Mouse (Mus musculus) cerebellum, adult 9-11 months (tissue): Measurements from ENCODE around the gene Phc3.
A peak's percentile ranks its signal among the peaks of the same experiment; 100 is the strongest.

Experiments used
- DNase-seq: peaks from one replicate; pipeline ENCODE4 v3.0.0; 2022

Phc3 gene

DNA sequence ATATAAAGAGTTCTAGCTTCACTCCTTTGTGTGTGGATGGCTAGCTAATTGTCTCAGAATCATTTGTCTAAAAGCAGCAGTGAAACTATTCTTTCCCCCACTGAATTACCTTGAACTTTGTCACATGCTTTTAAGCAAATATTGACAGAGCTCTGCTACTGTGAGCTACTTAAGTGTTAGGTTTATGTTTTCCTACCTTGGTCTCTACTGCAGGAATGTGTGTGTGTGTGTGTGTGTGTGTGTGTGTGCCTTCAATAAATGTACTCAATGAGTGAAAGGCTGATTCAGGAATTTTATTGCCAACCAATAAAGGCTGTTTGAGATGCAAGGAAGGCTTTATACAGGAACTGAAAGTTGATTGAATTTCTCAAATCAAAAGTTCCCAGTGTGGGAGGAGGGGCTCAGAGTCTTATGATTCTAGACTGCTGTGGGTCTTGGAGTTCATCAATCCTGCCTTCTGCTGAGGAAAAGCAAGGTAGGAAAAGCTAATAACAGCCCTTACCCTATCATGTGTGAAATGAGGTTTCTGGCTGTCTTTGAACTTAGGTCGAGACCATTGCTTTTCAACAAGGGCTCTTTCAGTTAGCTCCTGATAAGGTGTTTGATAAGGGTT, 7.9 kb upstream of the Phc3 start:
- DNase-seq = no peak

DNA sequence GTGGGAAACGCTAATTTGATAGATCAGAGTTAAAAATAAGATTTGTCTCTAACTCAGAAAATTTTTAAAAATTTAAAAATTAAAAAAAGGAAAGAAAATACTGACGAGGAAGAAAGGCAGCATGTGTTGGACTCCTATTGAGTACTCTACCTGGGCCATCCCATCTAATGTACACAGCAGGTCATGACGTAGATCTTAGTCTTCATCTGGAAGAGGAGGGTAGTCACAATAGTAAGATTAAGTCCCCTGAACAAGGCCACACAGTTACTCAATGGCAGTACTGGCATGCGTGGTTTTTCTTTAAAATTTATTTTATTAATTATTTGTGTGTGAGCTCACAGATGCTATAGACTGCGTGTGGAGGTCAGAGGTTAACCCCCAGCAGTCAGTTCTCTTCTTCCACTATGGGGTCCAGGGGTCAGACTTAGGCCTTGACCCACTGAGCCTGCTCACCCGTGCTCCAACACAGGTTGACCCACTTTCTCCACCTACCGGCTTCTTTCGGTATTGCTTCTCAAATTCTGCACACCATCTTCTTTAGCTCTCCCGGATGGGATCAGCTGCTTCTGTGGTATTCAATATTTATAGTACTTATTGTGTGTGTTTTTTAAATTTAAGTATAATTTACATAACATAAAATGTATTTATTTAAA, 6.0 kb upstream of the Phc3 start:
- peak; percentile 61 for DNase-seq

DNA sequence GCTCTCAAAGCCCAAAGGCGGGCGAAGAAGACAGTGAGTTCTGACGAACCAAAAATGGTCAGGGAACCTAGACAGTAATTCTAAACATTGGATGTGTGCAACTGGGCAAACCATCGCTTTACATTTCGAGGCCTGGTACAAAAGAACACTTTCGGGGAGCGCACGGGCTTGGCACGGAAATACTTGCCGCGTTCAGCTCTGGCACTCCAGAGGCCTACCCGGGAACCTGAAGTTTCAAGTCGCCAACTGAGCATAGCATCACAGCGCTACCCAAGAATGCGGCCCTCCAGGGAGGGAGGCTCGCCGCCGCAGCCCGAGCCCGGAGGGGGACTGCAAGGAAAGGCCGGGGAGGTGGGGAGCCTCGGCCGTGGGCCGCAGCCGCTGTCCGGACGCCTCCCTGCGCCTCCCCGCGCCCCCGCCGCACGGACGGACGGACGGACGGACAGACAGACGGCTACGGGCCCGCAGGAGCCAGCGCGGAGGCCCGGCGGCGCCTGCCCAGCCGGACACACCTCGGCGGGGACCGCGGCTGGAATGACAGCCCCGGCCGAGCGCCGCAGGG, 603 bp downstream of the Phc3 start:
- peak; percentile 51 for DNase-seq

DNA sequence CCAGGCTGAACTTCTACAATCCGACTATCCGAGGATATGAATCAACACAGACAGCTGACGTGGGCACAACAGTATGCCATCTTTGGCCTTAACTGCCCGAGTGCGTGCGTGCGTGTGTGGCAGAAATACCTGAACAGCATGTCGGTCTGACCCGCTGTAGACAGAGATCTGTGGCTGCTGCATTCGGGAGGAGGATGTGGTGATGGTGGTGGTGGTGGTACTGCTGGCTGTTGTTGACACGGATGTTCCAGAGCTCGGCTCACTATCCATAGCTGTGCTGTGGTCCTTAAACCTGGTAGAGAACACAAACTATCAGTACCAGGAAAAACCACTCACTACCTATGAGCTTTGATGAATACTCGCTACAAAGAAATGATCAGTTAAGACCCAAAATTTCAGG, 3.6 kb downstream of the Phc3 start:
- DNase-seq = no peak

DNA sequence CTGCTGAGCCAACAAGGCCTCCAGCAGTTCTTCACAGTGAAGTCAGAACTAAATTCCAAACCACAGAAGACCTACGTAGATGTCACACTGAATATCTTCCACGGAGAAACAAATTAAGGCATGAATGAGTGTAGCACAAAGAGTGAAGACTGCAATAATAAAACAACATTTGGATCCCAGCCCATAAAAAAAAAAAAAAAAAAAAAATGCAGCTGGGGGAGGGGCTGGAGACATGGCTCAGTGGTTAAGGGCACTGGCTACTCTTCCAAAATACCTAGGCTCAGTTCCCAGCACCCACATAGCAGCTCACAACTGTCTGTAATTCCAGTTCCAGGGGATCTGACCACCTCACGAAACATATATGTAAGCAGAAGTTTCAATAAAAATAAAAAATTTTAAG, 5.0 kb downstream of the Phc3 start:
- DNase-seq = no peak

DNA sequence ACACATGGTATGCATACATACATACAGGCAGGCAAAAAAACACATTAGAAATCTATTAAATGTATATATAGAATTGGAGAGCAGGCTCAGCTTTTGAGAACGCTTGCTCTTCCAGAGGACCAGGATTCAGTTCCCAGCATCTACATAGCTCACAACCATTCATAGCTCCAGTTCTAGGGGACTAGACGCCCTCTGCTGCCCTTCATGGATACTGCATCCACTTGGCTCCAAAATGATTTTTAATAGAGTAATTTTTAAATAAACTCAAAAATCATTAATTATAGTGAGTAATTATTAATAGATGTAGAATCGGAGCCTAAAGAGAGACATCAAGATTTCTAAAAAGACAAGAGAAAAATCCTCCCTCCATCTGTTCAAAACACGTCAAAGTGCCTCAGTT, 6.1 kb downstream of the Phc3 start:
- no peak for DNase-seq

DNA sequence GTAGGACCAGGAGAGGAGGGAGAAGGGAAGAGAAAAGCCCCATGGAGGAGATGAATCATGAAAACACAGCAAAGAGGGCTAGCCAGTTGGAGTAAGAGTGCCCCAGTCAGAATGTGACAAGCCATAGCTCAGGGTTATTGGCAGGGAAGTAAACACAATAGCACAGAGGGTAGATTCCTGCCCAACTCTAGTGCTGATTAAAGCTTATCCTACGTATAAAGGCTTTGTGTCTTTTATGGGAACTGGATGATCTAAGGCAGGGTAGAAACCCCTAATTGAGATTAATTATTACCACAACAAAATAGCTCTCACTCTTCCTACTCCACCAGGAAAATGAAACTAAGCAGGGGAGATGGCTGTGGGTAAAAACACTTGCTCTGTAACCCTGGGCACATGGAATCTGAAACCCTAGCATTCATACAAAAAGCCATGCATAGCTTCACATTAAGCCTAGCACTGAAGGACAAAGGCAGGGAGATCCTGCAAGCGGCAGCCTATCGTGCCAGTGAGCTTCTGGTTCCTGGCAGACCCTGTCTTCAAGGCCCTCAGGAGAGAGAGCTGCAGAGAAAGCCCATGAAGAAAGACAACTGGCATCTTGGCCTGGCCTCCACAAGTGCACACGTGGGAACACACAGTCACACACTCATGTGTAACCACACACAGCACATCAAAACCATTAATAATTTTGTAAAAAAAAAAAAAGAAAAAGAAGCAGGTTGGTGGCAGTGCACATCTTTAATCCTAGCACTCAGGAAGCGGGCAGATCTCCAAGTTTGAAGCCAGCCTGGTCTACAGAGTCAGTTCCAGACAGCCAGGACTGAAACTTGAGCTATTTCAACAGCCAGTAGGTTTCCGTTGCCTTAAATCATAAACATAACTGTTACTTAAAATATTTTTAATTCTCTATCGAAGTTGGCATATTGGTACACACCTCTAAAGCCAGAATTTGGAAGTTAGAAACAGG, 9.1 kb downstream of the Phc3 start:
- DNase-seq = no peak

DNA sequence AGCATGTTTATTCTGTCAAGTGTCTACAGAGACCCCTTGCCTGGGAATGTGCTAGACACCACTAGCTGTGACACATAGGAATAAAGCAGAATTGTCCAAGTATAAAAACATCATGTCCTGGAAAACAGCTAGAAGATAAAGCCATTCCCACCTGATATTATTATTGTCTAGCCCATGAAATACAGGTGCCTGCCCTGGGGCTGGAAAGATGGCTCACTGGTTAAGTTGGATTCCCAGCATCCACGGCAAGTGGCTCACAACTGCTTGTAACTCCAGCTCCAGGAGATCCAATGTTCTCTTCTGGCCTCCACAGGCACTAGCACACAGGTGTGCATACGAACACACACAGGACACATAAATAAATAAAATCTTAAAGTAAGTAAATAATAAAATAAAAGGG, 10.5 kb downstream of the Phc3 start:
- no peak for DNase-seq

DNA sequence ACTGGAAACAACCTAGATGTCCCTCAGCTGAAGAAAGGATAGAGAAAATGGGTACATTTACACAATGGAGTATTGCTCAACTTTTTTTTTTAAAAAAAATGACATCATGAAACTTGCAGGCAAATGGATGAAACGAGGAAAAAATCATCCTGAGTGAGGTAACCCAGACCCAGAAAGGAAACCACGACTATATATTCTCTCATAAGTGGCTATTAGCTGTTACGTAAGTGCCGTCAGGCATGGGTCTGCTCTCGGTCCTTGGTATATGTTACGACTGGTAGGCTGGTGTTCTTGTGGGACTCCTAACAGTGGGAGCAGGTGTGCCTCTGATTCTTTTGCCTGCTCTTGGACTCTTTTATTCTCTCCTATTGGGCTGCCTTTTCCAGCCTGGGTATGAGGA, 12.9 kb downstream of the Phc3 start:
- no peak for DNase-seq

DNA sequence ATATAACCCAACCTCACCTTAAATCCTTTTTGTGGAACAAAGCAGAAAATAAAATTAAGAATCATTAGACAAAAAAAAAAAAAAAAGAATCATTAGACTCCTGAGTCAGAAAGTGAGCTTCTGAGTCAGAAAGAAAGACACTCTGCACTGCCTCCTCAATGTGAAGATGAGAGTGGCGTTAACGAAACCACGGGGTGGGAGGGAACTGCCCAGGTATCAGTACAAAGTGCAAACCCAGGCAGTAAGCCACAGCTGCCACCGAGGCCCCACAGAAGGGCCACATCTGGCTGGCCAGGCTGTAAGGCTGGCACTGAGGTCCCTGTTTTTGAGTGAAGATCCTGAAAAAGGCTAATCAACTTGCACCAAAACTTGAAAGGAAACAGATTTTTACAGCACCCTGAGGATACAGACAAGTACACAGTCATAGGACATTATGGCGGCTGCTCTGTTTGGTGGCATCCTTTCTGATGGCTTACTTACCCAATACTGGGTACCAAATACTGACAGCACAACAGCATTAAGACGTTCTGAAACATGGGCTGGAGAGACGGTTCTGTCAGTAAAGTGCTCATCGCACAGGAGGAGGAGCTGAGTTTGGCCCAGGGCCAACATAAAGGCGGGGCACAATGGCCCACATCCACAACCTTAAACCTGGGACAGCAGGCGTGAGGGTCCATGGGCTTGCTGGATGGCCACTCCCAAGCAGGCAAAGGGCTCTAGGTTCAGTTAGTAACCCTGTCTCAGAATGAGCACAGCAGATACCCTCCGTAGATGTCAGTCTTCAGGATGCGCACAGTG, 16.7 kb downstream of the Phc3 start:
- no peak for DNase-seq

DNA sequence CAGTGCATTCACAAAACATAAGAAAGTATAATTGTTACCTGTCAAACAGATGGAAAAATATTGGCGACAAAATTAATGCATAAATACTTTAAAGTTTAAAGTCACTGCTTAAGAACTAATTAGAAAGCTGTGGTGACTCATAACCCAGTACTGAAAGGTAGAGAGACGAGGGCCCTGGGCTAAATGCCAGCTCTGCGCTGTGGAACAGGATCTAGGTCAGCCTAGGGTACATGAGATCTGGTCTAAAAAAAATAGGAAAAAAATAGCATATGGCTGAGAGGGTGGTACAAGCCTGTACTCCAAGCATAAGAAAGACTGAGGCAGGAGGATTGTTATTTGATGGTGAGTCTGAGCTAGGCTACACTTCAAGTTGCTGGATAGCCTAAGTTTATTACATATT, 17.6 kb downstream of the Phc3 start:
- DNase-seq = peak; percentile 70

DNA sequence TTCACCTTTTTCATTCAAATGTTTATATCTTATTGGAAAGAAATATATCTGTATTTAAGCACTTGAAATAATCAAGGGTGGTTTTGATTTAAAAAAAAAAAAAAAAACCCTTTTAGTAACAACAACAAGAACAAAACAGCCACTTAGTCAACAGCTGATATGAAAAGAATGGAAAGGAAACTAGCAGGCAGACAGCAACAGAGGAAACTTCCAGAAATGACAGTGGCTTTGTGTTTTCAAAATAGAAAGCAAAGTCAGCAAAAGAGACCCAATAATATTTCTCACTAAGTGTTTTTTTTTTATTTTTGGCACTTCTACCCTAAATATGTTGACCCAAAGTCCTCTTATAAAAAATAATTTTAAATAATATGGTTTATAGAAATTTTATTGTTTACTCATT, 34.8 kb downstream of the Phc3 start:
- DNase-seq = no peak

DNA sequence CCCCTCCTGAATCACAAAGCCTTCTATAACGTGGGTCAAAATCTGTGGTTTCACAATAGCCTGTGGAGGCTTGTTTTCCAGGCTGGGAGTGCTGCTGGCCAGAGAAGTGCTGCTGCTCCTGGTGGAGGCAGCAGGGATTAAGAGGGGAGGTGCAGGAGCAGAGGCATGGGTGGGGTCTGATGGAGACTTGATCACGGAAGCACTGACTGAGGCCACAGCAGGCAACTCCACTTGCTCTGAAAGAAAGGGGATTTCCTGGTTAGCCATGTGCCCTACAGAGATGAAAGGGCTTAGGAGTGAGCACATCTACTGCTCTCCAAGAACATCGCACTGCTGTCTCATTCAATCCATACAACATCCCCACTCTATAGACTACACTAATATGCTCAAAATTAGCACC, 39.4 kb downstream of the Phc3 start:
- DNase-seq = no peak

DNA sequence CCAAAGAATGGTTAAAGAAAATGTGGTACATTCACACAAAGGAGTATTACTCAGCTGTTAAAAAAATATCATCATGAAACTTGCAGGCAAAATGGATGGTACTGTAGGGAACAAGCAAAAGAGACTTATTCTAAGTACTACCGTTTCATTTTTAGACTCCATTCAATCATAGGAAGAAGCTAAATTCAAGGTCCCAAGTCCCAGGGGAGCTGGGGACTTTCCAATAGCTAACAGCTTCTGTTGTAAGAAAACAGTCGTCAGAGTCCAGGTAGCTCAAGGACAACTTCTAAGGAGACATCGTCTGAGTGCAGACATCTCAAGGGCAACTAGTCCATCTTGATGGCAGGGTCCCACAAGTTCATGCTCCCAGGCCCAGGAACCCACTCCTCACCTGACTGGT, 41.6 kb downstream of the Phc3 start:
- DNase-seq = no peak

DNA sequence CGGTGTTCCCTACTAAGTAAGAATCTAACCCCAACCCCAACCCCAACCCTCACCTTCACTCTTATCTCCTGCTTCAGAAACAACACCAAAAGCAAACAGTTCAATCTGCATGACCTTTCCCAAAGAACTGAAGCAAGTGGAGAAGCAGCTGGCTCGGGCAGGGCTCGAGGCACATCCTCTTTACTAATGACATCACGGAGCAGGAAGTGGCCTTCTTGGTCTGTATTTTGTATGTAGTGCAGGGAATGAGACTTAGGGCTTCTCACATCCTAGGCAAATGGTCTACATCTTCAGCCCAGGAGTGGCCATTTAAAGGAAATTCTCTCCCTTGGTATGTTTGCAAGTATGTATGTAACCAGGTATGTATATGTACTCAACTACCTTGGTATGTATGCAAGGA, 52.1 kb downstream of the Phc3 start:
- no peak for DNase-seq

DNA sequence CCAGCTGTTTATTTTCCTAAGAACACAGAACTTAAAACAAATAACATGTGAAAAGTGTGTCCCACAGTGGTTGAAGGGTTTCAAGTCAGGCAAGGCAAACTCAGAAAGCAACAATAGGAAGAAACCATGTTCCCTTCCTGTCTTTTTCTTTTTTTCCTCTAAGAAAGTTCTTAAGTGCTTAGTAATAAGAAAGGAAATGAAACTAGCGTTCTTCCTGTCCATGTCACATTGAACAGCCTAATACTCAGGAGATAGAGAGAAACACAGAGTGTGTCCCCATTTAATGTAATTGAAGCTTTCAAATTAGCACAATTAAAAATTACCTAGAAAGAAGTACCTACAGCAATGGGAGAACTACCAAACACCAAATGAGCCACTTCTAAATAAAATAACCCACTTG, 64.6 kb downstream of the Phc3 start:
- DNase-seq = no peak

DNA sequence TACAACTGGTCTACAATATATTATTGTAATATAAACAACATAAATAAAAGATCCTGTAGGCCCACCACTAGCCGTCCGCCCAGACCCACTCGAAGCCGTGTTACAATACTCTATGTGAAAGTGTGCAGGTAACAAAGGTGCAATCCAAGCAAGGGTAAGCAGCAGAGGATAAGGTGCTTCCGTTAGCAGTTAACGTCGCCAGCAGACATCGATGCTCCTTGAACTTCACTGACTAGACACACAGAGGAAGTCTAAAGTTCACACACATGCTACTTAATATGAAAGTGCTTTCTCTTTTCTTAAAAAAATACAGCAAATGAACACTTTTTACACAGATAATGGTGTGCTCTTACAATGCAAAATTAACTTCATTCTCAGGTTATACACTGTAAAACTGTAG, 69.8 kb downstream of the Phc3 start:
- DNase-seq = no peak

DNA sequence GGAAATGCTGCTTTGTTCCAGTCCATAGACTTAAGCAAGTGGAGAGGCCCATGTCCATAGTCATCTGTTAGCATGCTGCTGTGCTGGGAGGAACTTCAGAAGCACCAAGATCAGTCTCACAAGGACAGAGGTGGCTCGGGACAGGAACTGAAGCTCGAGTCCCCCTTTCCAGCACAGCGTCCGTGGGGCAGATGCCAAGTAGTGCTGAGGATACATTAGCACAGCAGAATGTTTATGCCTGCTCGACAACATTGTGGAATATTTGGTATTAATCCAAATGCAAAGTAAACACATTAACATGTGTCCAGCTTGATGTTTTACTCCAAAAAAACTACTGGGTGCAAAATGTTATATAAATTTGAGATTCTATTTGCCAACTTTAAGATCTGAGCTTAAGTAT, 72.5 kb downstream of the Phc3 start:
- no peak for DNase-seq

DNA sequence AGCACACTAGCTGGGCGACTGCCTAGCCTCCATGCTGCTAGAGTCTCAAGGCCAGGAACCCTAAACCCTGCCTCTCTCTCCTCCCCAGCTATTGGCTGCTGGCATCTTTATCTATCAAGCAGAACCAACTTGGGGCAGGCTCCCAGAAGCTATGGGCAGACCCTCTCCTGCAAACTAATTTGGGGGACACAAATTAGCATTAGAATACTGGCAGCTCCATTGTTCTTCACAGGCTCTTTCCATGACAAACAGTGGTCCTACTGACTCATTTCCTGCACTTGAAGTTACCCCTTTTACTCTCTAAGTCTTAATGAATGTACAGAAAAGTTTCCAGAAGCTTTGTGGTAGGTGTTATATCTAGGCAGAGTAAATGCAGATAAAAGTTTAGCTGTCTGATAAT, 80.2 kb downstream of the Phc3 start:
- DNase-seq = no peak

DNA sequence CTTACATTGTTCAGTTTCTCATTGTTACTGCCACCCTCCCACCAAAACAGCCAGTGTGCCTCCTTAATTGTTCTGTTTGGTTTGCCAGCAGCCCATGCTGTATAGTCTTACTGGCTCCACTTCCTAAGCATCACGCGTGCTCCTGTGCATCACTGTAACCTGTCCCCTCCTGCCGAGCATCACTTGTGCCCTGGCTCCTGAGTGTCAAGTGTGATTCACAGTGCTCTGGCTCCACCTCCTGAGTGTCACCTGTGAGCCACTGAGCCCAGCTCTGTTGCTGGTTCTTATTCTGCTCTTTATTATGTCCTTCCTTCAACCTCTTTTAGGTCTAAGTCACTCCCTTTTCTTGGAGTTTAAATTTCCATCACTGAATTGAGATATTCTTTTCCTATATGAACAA, 81.8 kb downstream of the Phc3 start:
- no peak for DNase-seq

DNA sequence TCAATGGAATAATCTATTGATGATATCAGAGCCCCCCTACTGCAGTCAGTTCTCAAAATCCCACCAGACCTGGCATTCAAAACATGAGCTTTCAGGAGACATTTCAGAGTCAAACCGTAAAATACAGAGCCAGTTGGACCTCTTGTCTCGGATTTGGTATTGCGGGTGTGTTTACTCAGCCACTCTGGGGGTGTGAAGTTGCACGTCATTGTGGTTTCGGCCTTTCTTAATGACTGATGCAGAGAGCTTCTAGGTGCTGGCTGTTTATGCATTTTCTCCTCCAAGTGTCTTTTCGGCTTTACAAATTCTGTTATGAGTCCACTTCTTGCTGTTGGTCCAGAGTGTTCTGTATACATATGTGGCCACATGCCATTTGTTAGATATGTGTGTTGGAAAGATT, 92.5 kb downstream of the Phc3 start:
- DNase-seq = no peak

DNA sequence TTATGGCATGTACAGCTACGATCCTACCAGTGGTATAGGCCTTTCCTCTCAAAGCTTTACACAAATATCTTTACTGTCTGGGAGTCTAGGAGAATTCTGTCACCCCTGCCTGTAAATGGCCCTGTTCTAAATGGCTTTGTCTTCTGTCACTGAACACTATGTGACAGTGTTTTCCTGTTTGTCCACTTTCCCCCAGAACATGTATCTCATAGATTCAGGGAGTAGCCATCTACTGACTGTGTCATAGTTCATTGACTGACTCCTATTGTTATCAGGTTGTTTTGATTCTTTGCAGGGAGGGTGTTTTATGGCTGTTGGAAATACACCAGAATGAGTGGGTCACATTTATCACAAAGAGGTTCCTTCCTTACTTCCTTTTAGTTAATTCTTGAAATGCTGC, 99.2 kb downstream of the Phc3 start:
- no peak for DNase-seq

DNA sequence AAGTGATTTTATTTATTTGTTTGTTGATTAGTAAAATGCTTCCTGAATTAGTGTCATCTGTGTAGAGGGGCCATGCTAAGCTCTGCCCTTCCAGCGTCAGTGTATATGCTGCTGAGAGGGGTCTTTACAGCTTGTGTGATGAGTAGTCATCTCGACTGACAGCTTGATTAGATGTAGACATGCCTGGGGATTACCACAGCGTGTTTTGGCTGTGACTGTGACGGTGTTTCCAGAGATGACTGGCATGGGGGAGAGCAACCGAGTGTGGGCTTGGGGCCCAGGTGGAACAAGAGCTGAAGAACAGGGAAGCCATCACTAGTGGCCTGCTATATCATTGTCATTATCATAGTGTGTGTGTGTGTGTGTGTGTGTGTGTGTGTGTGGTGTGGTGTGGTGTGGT, 100.6 kb downstream of the Phc3 start:
- DNase-seq = no peak
